Mouse (Mus musculus): ENCODE results near the gene Vapa. TPM values are rescaled to one million over a fixed set of nuclear protein-coding genes. Genes with fewer than 3 reads are reported as not detected.

The Vapa gene
- total RNA-seq (2023): 10 to 100 TPM; 78.2 to 86.0 TPM

GRCm38 (mm10) chr17:65613463-65614412, at the start of gene Vapa:
Vapa (minus strand) TSS chr17:65613555.

DNA sequence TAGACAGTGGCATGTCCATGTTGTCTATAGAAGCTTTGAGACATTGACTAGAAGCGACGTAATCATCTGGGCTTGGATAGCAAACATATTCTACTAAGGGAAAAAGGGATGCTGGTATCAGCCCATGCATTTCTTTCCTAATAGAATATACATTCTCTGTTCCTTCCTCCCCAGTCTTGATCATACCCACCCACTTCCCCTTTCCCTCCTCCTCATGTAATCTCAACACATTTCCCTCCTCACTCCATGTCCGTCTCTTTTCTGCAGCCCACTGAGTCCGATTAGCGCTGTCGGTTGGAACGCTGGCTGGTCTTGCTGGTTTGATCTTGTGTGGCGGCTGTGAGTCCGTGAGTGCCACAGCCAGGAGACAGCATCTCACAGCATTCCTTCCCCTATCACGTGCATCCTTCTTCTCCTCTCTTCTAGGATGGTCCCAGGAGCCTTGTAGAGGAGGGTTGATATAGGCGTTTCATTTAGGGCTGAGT, 28.4 kb upstream of the Vapa start, which contains the start of gene Txndc2:
Gene Txndc2 (minus strand): TSS at position 435 of the 485 bp plus-strand sequence.

GRCm38 (mm10) chr17:65540441-65541272, 72.7 kb downstream of the Vapa start, which contains the start of gene Tmem232:
Tmem232 (minus strand) TSS chr17:65540782.

Other genes with a start within 250 kb of the Vapa start
- gene Tmem232, start 72.8 kb downstream of the Vapa start, total RNA-seq (2023): not detected
- gene Txndc2, start 28.6 kb upstream of the Vapa start, total RNA-seq (2023): 1 to 10 TPM in 1 of 2 experiments, under 1 TPM in 1; 0.86 to 1.1 TPM
- 100 to 1,000 TPM in 1 of 2 experiments, 10 to 100 TPM in 1; 98.3 to 105 TPM for gene Rab31, start 159.2 kb upstream of the Vapa start, total RNA-seq (2023)
- 100 to 1,000 TPM; 112 to 115 TPM for gene Ppp4r1, start 169.0 kb upstream of the Vapa start, total RNA-seq (2023)